ENCODE assay signal across 14 mouse cellular contexts in genomic region chr19:58374648-58375047, GRCm38 (mm10).
"Had no signal": no experiment of that assay in that cellular context is flagged by ENCODE, and none has a peak within 500 bp of the region (broad histone marks: within the 10 kb centered on the region; RNA-seq: fewer than 3 reads in every experiment).

No protein-coding gene starts in this region.

- H3K27me3 ChIP-seq: neural tube, embryonic 15.5 days; stomach, embryonic 15.5 days had no signal

- DNase-seq: retina, postnatal 1 day; right cerebral cortex, postnatal 14 days; right cerebral cortex, postnatal 25 days; right cerebral cortex, postnatal 4 days; spleen, adult 18-20 months; thymus, adult 18-20 months; thymus, adult 2 months; thymus, postnatal 14 days; thymus, postnatal 25 days; thymus, postnatal 36 days; thymus, postnatal 4 days had no signal

- H3K9ac ChIP-seq: neural tube, embryonic 15.5 days; stomach, embryonic 15.5 days had no signal

- H3K9me3 ChIP-seq: neural tube, embryonic 15.5 days; stomach, embryonic 15.5 days had no signal

- H3K4me2 ChIP-seq: neural tube, embryonic 15.5 days; stomach, embryonic 15.5 days had no signal

- H3K27ac ChIP-seq: neural tube, embryonic 15.5 days; stomach, embryonic 15.5 days; stomach, postnatal 0 days had no signal

- H3K4me3 ChIP-seq: neural tube, embryonic 15.5 days; stomach, embryonic 15.5 days had no signal

- H3K36me3 ChIP-seq: neural tube, embryonic 15.5 days; stomach, embryonic 15.5 days had no signal
